Mouse (Mus musculus): ENCODE data around the gene Tdp1. TPM values are rescaled to one million over a fixed set of nuclear protein-coding genes. Genes with fewer than 3 reads are reported as not detected.
A peak's percentile ranks its signal among the peaks of the same experiment; 100 is the strongest.
"Not testable (repeated sequence)": the region's sequence is repeated elsewhere in the genome, so short reads cannot be mapped to it uniquely, and the experiment has no call there.

Gene Tdp1
- polyA plus RNA-seq, 1 experiment from 2014 or later: 80.6 TPM

DNA sequence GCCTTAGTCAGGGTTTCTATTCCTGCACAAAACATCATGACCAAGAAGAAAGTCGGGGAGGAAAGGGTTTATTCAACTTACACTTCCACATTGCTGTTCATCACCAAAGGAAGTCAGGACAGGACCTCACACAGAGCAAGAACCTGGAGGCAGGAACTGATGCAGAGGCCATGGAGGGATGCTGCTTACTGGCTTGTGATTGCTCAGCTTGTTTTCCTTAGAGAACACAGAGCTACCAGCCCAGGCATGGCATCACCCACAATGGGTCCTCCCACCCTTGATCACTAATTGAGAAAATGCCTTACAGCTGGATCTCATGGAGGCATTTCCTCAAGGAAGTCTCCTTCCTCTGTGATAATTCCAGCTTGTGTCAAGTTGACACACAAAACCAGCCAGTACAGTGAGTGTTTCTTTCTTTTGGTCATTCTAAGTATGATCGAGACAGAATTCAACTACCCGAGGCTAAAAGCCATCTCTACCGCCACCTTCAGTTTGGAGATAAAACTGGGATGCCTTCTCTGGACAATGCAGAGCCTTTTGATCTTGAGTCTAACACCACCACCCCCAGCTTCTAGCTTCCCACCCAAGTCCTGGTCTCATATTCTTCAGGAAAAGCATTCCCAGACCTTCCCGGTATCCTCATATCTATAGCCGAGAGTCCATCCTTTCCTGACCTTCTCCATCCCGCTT is 87.0 kb downstream of the Tdp1 start:
- not testable (repeated sequence) for ATAC-seq; H3K9me3 ChIP-seq (replicated peaks; ENCODE audit: control insufficient read depth, low read length); H3K4me3 ChIP-seq (ENCODE audit: low read depth, low read length); H3K36me3 ChIP-seq (ENCODE audit: control insufficient read depth, insufficient read depth, low read length); H3K27ac ChIP-seq (ENCODE audit: low read depth, low read length); DNase-seq (ENCODE audit: low spot score); H3K4me2 ChIP-seq (ENCODE audit: low read length); H3K4me1 ChIP-seq (ENCODE audit: control insufficient read depth, insufficient read depth, low read length); H3K9ac ChIP-seq (ENCODE audit: low read length)
- WGBS: 79% methylated on average over 7 of the region's 7 CpGs
- peaks cover 30% of the 10 kb centered on the region for H3K27me3 ChIP-seq (replicated peaks; ENCODE audit: control insufficient read depth, insufficient read depth, low read length)

DNA sequence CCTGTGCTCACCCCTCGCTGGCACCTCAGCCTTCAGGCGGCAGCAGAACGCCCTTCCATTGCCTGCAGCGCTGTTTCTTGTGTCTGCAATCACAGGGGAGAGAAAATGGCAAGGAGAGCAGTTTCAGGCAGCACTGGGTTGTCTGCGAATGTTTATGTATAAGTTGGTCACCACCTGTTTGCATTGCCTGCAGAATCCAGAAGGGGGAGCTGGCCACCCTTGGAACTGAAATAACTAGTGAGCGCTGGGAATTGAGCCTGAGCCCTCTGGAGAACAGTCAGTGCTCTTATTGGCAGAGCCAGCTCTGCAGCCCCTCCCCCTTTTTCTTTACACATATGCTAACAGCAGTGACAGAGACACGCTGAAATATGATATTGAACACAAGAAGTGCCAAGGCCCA is 88.5 kb downstream of the Tdp1 start:
- H3K4me3 ChIP-seq (ENCODE audit: low read depth, low read length): no peak overlapping the region
- DNase-seq (ENCODE audit: low spot score): no peak
- no peak overlapping the region for H3K4me2 ChIP-seq (ENCODE audit: low read length)
- WGBS: 56% methylated on average over 7 of the region's 7 CpGs
- H3K27ac ChIP-seq (ENCODE audit: low read depth, low read length): no peak overlapping the region
- ATAC-seq: no peak
- no peaks in the 10 kb centered on the region for H3K36me3 ChIP-seq (ENCODE audit: control insufficient read depth, insufficient read depth, low read length)
- H3K9me3 ChIP-seq (replicated peaks; ENCODE audit: control insufficient read depth, low read length): 0 out of 2 replicates have a peak, but pooled peaks cover 4% of the 10 kb centered on the region
- peaks cover 16% of the 10 kb centered on the region for H3K27me3 ChIP-seq (replicated peaks; ENCODE audit: control insufficient read depth, insufficient read depth, low read length)
- H3K4me1 ChIP-seq (ENCODE audit: control insufficient read depth, insufficient read depth, low read length): no peaks in the 10 kb centered on the region
- no peak overlapping the region for H3K9ac ChIP-seq (ENCODE audit: low read length)

DNA sequence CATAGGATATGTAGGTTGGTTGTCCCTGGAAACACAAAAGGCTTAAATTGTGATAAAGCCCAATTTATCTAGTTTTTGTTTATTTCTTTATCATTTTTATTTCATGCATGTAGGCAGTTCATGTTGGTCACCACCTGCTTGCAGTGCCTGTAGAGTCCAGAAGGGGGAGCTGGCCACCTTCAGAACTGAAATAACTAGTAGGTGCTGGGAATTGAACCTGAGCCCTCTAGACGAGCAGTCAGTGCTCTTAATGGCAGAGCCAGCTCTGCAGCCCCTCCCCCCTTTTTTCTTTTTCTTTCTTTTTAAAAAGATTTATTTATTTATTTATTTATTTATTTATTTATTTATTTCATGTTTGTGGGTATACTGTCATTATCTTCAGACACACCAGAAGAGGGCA is 89.3 kb downstream of the Tdp1 start:
- Histone ChIP-seq H3K4me1 (ENCODE audit: control insufficient read depth, insufficient read depth, low read length) (no peaks in the 10 kb centered on the region), H3K9ac (ENCODE audit: low read length) (no peak overlapping the region), H3K27ac (ENCODE audit: low read depth, low read length) (no peak overlapping the region), H3K4me3 (ENCODE audit: low read depth, low read length) (no peak overlapping the region), H3K36me3 (ENCODE audit: control insufficient read depth, insufficient read depth, low read length) (no peaks in the 10 kb centered on the region), H3K9me3 (replicated peaks; ENCODE audit: control insufficient read depth, low read length) (0 out of 2 replicates have a peak, but pooled peaks cover 4% of the 10 kb centered on the region), H3K27me3 (replicated peaks; ENCODE audit: control insufficient read depth, insufficient read depth, low read length) (peaks cover 8% of the 10 kb centered on the region; the same call in 1 of the 2 replicates), H3K4me2 (ENCODE audit: low read length) (no peak overlapping the region)
- ATAC-seq (no peak), DNase-seq (ENCODE audit: low spot score) (no peak)
- WGBS: 93% methylated on average over 1 of the region's 1 CpGs

DNA sequence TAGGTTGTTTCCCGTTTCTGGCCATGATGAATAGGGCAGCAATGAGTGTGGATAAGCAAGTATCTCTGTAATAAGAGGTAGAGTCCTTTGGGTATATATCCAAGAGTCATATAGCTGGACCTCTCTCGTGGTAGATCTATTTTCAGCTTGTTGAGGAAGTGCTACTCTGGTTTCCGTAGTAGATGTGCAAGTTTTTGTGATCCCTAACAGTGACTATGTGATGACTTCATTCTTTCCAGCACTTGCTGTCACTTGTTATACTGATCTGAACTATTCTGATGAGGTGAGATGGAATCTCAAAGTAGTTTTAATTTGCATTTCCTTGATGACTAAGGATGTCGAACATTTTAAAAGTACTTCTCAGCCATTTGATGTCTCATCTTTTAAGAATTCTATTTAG is 95.2 kb downstream of the Tdp1 start:
- Histone ChIP-seq H3K27ac (ENCODE audit: low read depth, low read length) (no peak overlapping the region), H3K9me3 (replicated peaks; ENCODE audit: control insufficient read depth, low read length) (0 out of 2 replicates have a peak, but pooled peaks cover 4% of the 10 kb centered on the region), H3K36me3 (ENCODE audit: control insufficient read depth, insufficient read depth, low read length) (no peaks in the 10 kb centered on the region), H3K27me3 (replicated peaks; ENCODE audit: control insufficient read depth, insufficient read depth, low read length) (no peaks in the 10 kb centered on the region), H3K4me1 (ENCODE audit: control insufficient read depth, insufficient read depth, low read length) (no peaks in the 10 kb centered on the region), H3K9ac (ENCODE audit: low read length) (no peak overlapping the region), H3K4me3 (ENCODE audit: low read depth, low read length) (no peak overlapping the region), H3K4me2 (ENCODE audit: low read length) (no peak overlapping the region)
- 88% methylated on average over 4 of the region's 4 CpGs for WGBS
- ATAC-seq: no peak
- no peak for DNase-seq (ENCODE audit: low spot score)

DNA sequence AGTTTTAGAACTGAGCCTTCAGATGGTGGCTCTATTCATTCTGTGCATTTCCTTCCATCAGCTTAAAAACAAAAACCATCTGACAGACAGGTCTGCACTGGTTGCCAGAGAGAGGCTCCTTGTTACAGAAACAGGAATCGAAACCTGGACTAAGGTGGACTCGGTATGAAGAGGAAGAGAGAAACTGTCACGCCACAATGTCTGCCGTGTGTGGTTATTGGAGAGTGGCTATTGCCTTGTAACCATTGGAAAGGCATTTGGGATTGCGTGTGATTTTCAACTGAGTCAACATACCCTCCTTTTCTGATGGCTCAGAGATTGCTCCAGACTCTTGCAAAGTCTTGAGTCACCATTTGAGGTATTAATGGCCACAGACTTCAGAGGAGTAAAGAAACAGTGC is 102.5 kb downstream of the Tdp1 start:
- WGBS: 94% methylated on average over 5 of the region's 5 CpGs
- H3K9me3 ChIP-seq (replicated peaks; ENCODE audit: control insufficient read depth, low read length): no peaks in the 10 kb centered on the region
- ATAC-seq (no peak), DNase-seq (ENCODE audit: low spot score) (no peak)
- H3K4me3 ChIP-seq (ENCODE audit: low read depth, low read length): no peak overlapping the region
- H3K36me3 ChIP-seq (ENCODE audit: control insufficient read depth, insufficient read depth, low read length): no peaks in the 10 kb centered on the region
- no peak overlapping the region for H3K4me2 ChIP-seq (ENCODE audit: low read length)
- H3K27me3 ChIP-seq (replicated peaks; ENCODE audit: control insufficient read depth, insufficient read depth, low read length): no peaks in the 10 kb centered on the region
- H3K9ac ChIP-seq (ENCODE audit: low read length): no peak overlapping the region
- H3K4me1 ChIP-seq (ENCODE audit: control insufficient read depth, insufficient read depth, low read length): no peaks in the 10 kb centered on the region
- H3K27ac ChIP-seq (ENCODE audit: low read depth, low read length): no peak overlapping the region

DNA sequence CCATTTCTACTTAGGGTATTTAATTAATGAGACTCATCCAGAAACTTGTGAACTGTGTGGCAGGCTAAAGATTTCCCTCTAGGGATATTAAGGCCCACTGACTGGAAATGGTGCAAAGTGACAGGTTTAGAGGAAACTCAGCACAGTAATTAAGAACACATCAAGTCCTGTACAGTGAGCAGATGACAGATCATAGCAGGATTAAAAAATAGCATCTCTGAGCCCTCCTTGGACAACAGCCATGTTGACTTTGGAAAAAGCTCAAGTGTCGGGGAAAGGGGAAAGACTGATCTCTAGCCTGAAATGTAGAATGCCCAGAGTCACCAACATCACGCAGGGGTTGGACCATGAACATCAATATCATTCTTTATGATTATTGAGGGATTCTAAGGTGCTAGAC is 103.8 kb downstream of the Tdp1 start:
- DNase-seq (ENCODE audit: low spot score) (no peak), ATAC-seq (no peak)
- Histone ChIP-seq H3K4me1 (ENCODE audit: control insufficient read depth, insufficient read depth, low read length) (no peaks in the 10 kb centered on the region), H3K4me3 (ENCODE audit: low read depth, low read length) (no peak overlapping the region), H3K27me3 (replicated peaks; ENCODE audit: control insufficient read depth, insufficient read depth, low read length) (no peaks in the 10 kb centered on the region), H3K36me3 (ENCODE audit: control insufficient read depth, insufficient read depth, low read length) (no peaks in the 10 kb centered on the region), H3K9ac (ENCODE audit: low read length) (no peak overlapping the region), H3K9me3 (replicated peaks; ENCODE audit: control insufficient read depth, low read length) (no peaks in the 10 kb centered on the region), H3K4me2 (ENCODE audit: low read length) (no peak overlapping the region), H3K27ac (ENCODE audit: low read depth, low read length) (no peak overlapping the region)
- 79% methylated on average over 2 of the region's 2 CpGs for WGBS

DNA sequence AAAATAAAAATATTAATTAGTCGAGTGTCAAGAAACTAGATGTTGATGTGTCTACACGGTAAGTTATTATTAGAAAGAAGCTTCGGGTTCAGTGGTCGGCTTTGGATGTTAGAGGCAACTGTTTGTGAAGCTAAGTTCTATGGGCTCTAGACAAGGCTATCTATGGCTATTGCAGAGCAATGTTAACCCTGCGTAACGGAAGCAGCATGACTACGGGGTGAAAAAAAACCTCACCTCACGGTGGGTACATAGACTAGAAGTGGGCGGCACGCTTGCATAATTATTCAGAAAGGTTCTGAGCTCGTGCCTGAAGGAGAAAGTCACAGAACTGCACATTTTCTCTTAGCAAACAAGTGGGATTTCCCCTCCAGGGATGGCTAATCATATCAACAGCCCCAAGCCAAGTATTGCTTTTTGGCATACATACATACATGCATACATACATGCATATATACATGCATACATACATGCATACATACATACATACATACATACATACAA is 108.1 kb downstream of the Tdp1 start:
- ATAC-seq: no peak
- no peak overlapping the region for H3K9ac ChIP-seq (ENCODE audit: low read length)
- no peaks in the 10 kb centered on the region for H3K36me3 ChIP-seq (ENCODE audit: control insufficient read depth, insufficient read depth, low read length)

DNA sequence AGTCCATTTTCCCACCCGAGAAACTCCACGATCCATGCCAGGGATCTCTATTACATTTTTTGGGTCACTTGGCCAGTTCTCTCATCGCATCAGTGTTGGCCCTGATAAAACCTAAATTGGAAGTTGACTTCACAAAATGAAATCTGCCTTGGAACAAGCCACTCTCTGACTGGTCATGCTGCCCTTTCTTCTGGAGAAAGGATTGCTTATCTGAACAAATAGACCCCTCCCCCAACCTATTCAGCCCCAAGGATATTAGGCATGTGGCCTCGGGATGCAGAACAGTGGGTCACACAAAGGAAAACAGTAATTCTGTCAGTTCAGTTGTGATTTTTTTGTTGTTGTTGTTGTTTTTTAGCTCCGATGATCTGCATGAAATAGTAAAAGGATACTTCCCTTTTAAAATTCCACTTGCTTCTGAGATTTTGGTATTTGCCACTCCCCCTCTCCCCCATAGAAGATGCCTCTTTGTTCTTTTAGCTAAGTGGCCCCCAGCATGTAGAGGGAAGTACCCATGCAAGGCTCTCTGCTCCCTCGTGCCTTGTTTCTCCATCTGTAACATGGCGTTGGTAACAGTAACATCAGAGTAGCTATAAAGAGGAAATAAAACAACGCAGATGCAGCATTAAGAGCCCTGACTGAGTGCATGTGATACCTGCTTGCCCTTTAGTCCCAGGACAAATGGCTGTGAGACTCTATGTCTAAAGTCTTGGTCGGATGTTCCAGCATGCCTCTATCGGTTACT is 109.0 kb downstream of the Tdp1 start:
- 73% methylated on average over 10 of the region's 10 CpGs for WGBS
- no peaks in the 10 kb centered on the region; the same call in 1 of the 2 replicates for H3K4me1 ChIP-seq (ENCODE audit: control insufficient read depth, insufficient read depth, low read length)
- H3K4me2 ChIP-seq (ENCODE audit: low read length): no peak overlapping the region
- H3K4me3 ChIP-seq (ENCODE audit: low read depth, low read length): no peak overlapping the region
- no peak for DNase-seq (ENCODE audit: low spot score)
- no peak overlapping the region for H3K27ac ChIP-seq (ENCODE audit: low read depth, low read length)
- no peak for ATAC-seq
- no peaks in the 10 kb centered on the region for H3K9me3 ChIP-seq (replicated peaks; ENCODE audit: control insufficient read depth, low read length)
- no peaks in the 10 kb centered on the region for H3K36me3 ChIP-seq (ENCODE audit: control insufficient read depth, insufficient read depth, low read length)
- no peaks in the 10 kb centered on the region for H3K27me3 ChIP-seq (replicated peaks; ENCODE audit: control insufficient read depth, insufficient read depth, low read length)
- H3K9ac ChIP-seq (ENCODE audit: low read length): no peak overlapping the region

More for the DNA sequence above, 108.1 kb downstream of the Tdp1 start:
- no peak for DNase-seq (ENCODE audit: low spot score)
- WGBS: 92% methylated on average over 11 of the region's 11 CpGs
- no peaks in the 10 kb centered on the region; the same call in 1 of the 2 replicates for H3K4me1 ChIP-seq (ENCODE audit: control insufficient read depth, insufficient read depth, low read length)
- H3K9me3 ChIP-seq (replicated peaks; ENCODE audit: control insufficient read depth, low read length): no peaks in the 10 kb centered on the region
- H3K27me3 ChIP-seq (replicated peaks; ENCODE audit: control insufficient read depth, insufficient read depth, low read length): no peaks in the 10 kb centered on the region
- no peak overlapping the region for H3K4me3 ChIP-seq (ENCODE audit: low read depth, low read length)
- no peak overlapping the region for H3K4me2 ChIP-seq (ENCODE audit: low read length)
- H3K27ac ChIP-seq (ENCODE audit: low read depth, low read length): no peak overlapping the region

DNA sequence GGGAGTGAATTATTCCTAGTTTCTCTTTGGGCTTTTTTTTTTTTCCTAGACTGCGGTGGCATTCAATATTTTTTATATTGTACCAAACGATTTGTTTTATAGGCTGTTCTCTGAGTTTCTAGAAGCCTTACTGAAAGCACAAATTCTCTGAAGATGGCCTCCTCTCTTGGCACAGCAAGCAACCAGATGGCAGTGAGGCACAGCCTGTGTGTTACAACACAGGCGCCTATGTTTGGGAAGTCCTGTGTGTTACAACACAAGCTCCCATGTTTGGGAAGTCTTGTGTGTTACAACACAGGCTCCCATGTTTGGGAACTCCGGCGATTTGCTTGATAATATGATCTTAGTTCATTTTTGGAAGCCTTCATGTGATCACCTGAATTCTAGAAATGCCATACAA is 111.6 kb downstream of the Tdp1 start:
- DNase-seq (ENCODE audit: low spot score) (peak; percentile 24), ATAC-seq (no peak)
- Histone ChIP-seq H3K36me3 (ENCODE audit: control insufficient read depth, insufficient read depth, low read length) (no peaks in the 10 kb centered on the region), H3K27ac (ENCODE audit: low read depth, low read length) (no peak overlapping the region), H3K9ac (ENCODE audit: low read length) (no peak overlapping the region), H3K4me3 (ENCODE audit: low read depth, low read length) (no peak overlapping the region), H3K4me2 (ENCODE audit: low read length) (no peak overlapping the region), H3K27me3 (replicated peaks; ENCODE audit: control insufficient read depth, insufficient read depth, low read length) (no peaks in the 10 kb centered on the region), H3K9me3 (replicated peaks; ENCODE audit: control insufficient read depth, low read length) (no peaks in the 10 kb centered on the region), H3K4me1 (ENCODE audit: control insufficient read depth, insufficient read depth, low read length) (no peaks in the 10 kb centered on the region; the same call in 1 of the 2 replicates)
- WGBS: 89% methylated on average over 5 of the region's 5 CpGs

Measured in forebrain, embryonic 14.5 days (tissue).